Mouse (Mus musculus): ENCODE results near the gene Mrpl2. TPM values are rescaled to one million over a fixed set of nuclear protein-coding genes. Genes with fewer than 3 reads are reported as not detected.

Gene Mrpl2
- polyA plus RNA-seq, 1 experiment from 2014 or later = 165 TPM

DNA sequence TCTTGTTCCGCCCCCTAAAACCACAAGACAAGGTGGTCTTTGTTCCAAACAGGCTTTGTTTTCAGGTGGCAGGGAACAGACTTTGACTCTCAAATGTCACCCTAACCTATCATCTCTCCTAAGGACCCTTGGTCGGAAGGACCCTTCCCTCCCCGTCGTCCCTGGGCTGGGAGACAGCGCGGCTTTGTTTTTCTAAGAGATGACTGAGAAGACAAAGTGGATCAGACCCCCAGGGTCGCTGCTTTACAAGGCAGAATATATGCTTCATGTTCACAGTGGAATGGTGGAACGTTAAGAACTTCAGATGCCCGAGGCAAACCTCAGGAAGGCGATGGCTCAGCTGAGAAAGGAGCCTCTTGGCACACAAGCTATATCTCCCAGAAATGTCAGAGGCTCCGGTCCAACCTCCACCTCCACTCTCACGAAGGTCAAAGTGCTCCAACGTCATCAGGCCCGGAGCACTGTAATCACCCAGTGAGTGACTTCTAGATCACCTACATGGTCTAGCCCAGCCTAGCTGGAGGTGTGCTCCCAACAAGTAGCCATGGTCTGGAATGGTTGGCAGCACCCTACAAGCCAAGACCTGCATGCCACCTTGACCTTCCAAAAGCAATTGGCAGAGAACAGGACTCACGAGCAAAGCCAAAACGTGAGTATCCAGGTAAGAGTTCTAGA, 26.2 kb upstream of the Mrpl2 start:
- Histone ChIP-seq H3K9ac (ENCODE audit: low read depth, low read length) (no peak overlapping the region), H3K36me3 (ENCODE audit: control insufficient read depth, insufficient read depth, low read length) (no peaks in the 10 kb centered on the region), H3K27me3 (replicated peaks; ENCODE audit: control insufficient read depth, insufficient read depth, low read length) (no peaks in the 10 kb centered on the region), H3K4me3 (ENCODE audit: low read depth, low read length) (no peak overlapping the region), H3K4me1 (replicated peaks; ENCODE audit: control insufficient read depth, insufficient read depth, low read length) (peaks cover 52% of the 10 kb centered on the region), H3K4me2 (no peak overlapping the region), H3K9me3 (ENCODE audit: control insufficient read depth, low read length) (no peaks in the 10 kb centered on the region), H3K27ac (ENCODE audit: low read depth, low read length) (peak overlapping the region; percentile 15; the same call in 1 of the 2 replicates)
- WGBS = 48% methylated on average over 16 of the region's 16 CpGs
- DNase-seq (ENCODE audit: low spot score) (no peak), ATAC-seq (replicated peaks; ENCODE audit: low FRiP score) (no peak)

DNA sequence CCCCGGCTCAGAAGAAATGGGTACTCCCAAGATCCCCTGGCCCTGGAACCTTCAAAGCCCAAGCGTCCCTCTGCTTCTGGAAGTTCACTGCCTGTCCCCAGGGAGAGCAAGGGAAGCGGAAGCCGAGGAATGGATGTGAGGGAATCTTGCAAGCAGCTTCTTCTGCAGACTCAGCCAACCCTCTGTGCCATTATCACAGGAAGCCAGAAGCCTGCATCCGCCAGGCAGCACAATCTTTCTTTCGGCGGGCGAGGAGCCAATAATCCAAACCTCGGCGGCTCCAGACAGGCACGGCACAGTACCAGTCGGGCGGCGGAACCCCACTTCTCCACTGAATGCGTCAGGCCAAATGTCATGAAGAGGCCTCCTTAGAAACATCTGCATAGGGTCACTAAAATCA, 24.7 kb upstream of the Mrpl2 start:
- Histone ChIP-seq H3K27ac (ENCODE audit: low read depth, low read length) (peak overlapping the region; percentile 45; the same call in 1 of the 2 replicates), H3K27me3 (replicated peaks; ENCODE audit: control insufficient read depth, insufficient read depth, low read length) (no peaks in the 10 kb centered on the region), H3K4me2 (peak overlapping the region; percentile 15; the same call in 1 of the 2 replicates), H3K4me1 (replicated peaks; ENCODE audit: control insufficient read depth, insufficient read depth, low read length) (peaks cover 52% of the 10 kb centered on the region), H3K9me3 (ENCODE audit: control insufficient read depth, low read length) (no peaks in the 10 kb centered on the region), H3K36me3 (ENCODE audit: control insufficient read depth, insufficient read depth, low read length) (no peaks in the 10 kb centered on the region), H3K4me3 (ENCODE audit: low read depth, low read length) (no peak overlapping the region), H3K9ac (ENCODE audit: low read depth, low read length) (no peak overlapping the region)
- DNase-seq (ENCODE audit: low spot score) (peak; percentile 50), ATAC-seq (replicated peaks; ENCODE audit: low FRiP score) (no peak)
- WGBS = 43% methylated on average over 15 of the region's 15 CpGs

DNA sequence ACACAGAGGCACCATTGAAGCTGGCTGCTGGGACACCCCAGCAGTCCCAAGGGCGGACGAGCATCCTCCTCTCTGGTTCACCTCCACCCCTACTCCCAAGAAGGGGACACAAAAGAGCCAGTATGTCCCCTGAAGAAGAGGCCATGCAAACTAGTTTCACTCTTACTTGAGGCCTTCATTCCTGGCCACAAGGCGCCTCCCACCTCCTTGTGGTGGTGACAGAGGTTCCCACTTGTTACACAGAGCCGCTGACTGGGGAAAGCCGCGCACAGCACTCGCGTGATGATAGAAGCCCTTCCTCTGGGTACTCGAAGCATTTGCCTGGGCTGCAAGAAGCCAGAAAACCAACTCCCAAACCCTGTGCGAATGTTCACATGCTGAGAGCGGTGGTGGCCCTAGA, 23.8 kb upstream of the Mrpl2 start:
- no peaks in the 10 kb centered on the region for H3K36me3 ChIP-seq (ENCODE audit: control insufficient read depth, insufficient read depth, low read length)
- H3K9me3 ChIP-seq (ENCODE audit: control insufficient read depth, low read length) = no peaks in the 10 kb centered on the region
- DNase-seq (ENCODE audit: low spot score) = no peak
- no peak overlapping the region for H3K4me3 ChIP-seq (ENCODE audit: low read depth, low read length)
- no peaks in the 10 kb centered on the region for H3K27me3 ChIP-seq (replicated peaks; ENCODE audit: control insufficient read depth, insufficient read depth, low read length)
- no peak overlapping the region for H3K9ac ChIP-seq (ENCODE audit: low read depth, low read length)
- ATAC-seq (replicated peaks; ENCODE audit: low FRiP score) = no peak
- H3K4me2 ChIP-seq = no peak overlapping the region; the same call in 1 of the 2 replicates
- H3K4me1 ChIP-seq (replicated peaks; ENCODE audit: control insufficient read depth, insufficient read depth, low read length) = peaks cover 49% of the 10 kb centered on the region
- no peak overlapping the region for H3K27ac ChIP-seq (ENCODE audit: low read depth, low read length)
- 57% methylated on average over 11 of the region's 11 CpGs for WGBS

DNA sequence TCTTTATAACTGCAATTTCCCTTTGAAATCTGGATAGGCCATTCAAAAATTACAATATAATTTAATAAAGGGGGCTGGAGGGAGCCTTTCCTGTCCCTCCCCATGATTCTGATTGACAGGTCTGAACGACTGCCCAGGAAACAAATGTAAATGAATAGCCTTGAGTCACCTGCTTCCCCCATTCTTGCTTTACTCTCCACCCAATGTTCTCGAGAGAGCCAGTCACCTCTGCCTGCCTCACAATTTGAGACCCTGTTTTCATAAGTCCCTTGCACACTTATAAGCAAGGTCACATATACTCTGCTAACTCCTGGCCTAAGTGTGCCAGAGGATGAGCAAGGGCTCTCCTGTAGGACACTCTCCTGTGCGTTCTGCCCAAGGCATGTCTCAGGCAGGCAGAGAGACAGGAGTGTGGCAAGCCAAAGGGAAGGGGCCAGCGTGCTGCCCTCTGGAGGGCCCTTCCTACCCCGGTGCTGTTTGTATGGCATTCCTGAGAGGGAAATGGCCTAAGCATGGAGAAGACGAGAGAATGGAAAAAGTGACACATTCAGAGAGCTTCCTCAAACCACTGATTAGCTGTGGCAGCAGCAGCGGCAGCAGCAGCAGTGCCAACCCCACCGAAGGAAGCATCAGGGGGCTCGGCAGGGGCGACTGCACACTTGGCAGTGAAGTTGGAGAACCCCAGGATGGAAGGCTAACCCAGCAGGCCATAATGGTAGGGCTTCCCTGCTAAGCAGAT, 22.0 kb upstream of the Mrpl2 start:
- ATAC-seq (replicated peaks; ENCODE audit: low FRiP score) = no peak
- Histone ChIP-seq H3K27ac (ENCODE audit: low read depth, low read length) (no peak overlapping the region), H3K4me3 (ENCODE audit: low read depth, low read length) (no peak overlapping the region), H3K36me3 (ENCODE audit: control insufficient read depth, insufficient read depth, low read length) (no peaks in the 10 kb centered on the region), H3K4me1 (replicated peaks; ENCODE audit: control insufficient read depth, insufficient read depth, low read length) (peaks cover 52% of the 10 kb centered on the region), H3K27me3 (replicated peaks; ENCODE audit: control insufficient read depth, insufficient read depth, low read length) (peaks cover 13% of the 10 kb centered on the region), H3K4me2 (no peak overlapping the region), H3K9ac (ENCODE audit: low read depth, low read length) (no peak overlapping the region), H3K9me3 (ENCODE audit: control insufficient read depth, low read length) (no peaks in the 10 kb centered on the region)
- DNase-seq (ENCODE audit: low spot score) = no peak
- 30% methylated on average over 10 of the region's 10 CpGs for WGBS

DNA sequence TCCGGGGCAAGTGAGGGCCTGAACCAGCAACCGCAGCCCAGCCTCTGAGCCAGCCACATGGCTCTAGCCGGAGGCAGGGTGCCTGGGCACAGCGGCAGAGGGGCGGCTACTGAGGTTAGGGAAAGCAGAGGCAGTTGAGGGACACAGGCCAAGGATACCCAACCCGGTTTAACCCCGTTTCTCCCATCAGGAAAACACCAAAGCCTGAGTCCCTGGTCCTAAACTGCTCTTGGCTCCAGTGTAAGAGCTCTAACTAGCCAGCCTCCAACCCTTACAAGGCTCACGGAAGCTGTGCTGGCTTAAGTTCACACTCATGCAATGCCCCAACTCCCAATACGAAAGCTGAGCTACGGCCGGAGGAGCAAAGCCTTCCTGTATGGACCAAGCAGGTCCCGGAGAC, 21.4 kb upstream of the Mrpl2 start:
- Histone ChIP-seq H3K27ac (ENCODE audit: low read depth, low read length) (no peak overlapping the region), H3K27me3 (replicated peaks; ENCODE audit: control insufficient read depth, insufficient read depth, low read length) (peaks cover 20% of the 10 kb centered on the region), H3K9ac (ENCODE audit: low read depth, low read length) (no peak overlapping the region), H3K4me1 (replicated peaks; ENCODE audit: control insufficient read depth, insufficient read depth, low read length) (peaks cover 47% of the 10 kb centered on the region), H3K4me3 (ENCODE audit: low read depth, low read length) (no peak overlapping the region), H3K4me2 (no peak overlapping the region), H3K9me3 (ENCODE audit: control insufficient read depth, low read length) (no peaks in the 10 kb centered on the region), H3K36me3 (ENCODE audit: control insufficient read depth, insufficient read depth, low read length) (no peaks in the 10 kb centered on the region)
- ATAC-seq (replicated peaks; ENCODE audit: low FRiP score) (no peak), DNase-seq (ENCODE audit: low spot score) (no peak)
- WGBS = 65% methylated on average over 12 of the region's 12 CpGs

DNA sequence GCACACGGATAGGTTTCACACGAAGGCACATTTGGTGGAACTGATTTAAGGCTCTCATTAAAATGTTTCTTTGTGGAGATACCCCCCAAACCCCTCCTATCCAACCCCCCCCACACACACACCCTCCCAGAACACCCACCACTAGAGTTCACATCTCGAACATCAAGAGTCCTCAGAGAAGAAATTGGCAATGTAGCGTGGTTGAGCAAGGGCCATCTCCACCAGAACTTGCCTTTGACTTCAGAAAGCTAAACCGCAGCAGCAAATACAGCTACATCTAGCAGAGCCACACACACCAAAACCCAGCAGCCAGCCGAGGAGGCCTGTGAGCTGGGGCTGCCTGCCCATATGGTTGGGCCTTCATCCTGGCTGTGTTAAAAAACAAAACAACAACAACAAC, 18.6 kb upstream of the Mrpl2 start:
- Histone ChIP-seq H3K27ac (ENCODE audit: low read depth, low read length) (no peak overlapping the region), H3K9ac (ENCODE audit: low read depth, low read length) (no peak overlapping the region), H3K9me3 (ENCODE audit: control insufficient read depth, low read length) (no peaks in the 10 kb centered on the region), H3K36me3 (ENCODE audit: control insufficient read depth, insufficient read depth, low read length) (no peaks in the 10 kb centered on the region), H3K4me1 (replicated peaks; ENCODE audit: control insufficient read depth, insufficient read depth, low read length) (peaks cover 41% of the 10 kb centered on the region), H3K27me3 (replicated peaks; ENCODE audit: control insufficient read depth, insufficient read depth, low read length) (peaks cover 23% of the 10 kb centered on the region), H3K4me3 (ENCODE audit: low read depth, low read length) (peak overlapping the region; percentile 60), H3K4me2 (peak overlapping the region; percentile 74)
- DNase-seq (ENCODE audit: low spot score) = no peak
- 56% methylated on average over 6 of the region's 6 CpGs for WGBS
- no peak for ATAC-seq (replicated peaks; ENCODE audit: low FRiP score)

DNA sequence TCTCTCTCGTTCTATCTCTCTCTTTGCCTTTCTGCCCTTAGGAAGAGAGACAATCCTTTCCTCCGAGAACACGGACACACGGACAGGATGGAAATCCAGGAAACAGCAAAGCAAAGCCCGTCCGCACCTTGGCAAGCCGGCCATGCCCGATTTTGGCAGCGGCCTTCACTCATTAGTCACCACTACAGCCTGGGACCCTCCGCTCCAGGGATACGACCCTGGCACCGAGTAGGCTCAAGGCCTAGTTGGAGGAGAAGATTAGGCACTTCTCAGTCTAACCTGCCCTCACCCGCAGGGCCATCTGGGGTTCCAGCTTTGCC, 17.6 kb upstream of the Mrpl2 start:
- Histone ChIP-seq H3K9me3 (ENCODE audit: control insufficient read depth, low read length) (no peaks in the 10 kb centered on the region), H3K27me3 (replicated peaks; ENCODE audit: control insufficient read depth, insufficient read depth, low read length) (peaks cover 23% of the 10 kb centered on the region), H3K4me3 (ENCODE audit: low read depth, low read length) (peak overlapping the region; percentile 60), H3K4me2 (peak overlapping the region; percentile 74), H3K36me3 (ENCODE audit: control insufficient read depth, insufficient read depth, low read length) (no peaks in the 10 kb centered on the region), H3K27ac (ENCODE audit: low read depth, low read length) (no peak overlapping the region), H3K4me1 (replicated peaks; ENCODE audit: control insufficient read depth, insufficient read depth, low read length) (peaks cover 36% of the 10 kb centered on the region), H3K9ac (ENCODE audit: low read depth, low read length) (peak overlapping the region; percentile 73)
- 0 out of 2 replicates have a peak, but pooled peaks have one; percentile 3 for ATAC-seq (replicated peaks; ENCODE audit: low FRiP score)
- 2% methylated on average over 13 of the region's 13 CpGs for WGBS
- DNase-seq (ENCODE audit: low spot score) = peak; percentile 71

DNA sequence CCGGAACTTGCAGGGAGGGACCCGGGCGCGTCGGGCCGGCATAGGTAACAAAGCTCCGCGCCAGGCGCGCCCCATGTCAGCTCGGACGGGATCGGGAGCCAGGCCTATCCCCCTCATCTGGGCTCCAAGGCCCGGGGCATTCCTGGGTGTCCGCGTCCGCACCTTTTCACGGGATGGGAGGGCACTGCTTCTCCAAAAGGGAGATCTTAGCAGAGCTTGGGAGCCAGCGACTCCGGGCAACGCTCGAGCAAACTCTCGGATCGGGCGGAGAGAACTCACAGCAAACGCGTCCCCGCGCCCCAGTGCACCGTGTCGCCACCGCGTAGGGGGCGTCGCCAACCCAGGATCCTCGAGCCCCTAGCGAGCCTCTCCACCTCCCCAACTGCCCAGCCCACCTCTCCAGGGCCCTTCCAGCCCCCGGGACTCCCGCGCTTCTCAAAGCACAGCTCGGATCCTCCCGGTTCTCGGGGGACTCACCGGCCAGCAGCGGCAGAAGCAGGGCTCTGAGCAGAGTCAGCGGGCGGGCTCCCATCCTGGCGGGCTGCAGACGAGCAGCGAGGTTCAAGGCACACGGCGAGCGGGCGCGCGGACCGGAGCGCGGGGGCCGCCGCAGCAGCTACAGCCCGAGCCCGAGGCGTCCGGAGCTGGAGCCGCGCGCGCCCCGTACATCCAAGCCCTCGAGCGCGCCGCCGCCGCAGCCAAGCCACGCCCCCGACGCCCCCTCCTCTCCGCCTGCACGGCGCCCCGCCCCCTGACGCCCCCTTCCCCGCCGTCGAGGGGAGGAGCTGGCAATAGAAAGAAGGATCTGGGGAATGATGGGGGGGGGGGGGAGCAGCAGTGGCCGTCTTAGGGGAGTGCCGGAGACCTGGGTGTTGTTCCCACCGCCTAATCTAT, 17.0 kb upstream of the Mrpl2 start, which contains the start of gene Ptk7:
Gene Ptk7 (minus strand): TSS at position 714 of the 894 bp plus-strand sequence.
- peak within 1 kb of the TSS; percentile 73 for H3K9ac ChIP-seq (ENCODE audit: low read depth, low read length)
- DNase-seq (ENCODE audit: low spot score) = peak; percentile 83
- peak; percentile 44; the same call in 1 of the 2 replicates for ATAC-seq (replicated peaks; ENCODE audit: low FRiP score)
- peak within 1 kb of the TSS; percentile 60 for H3K4me3 ChIP-seq (ENCODE audit: low read depth, low read length)
- H3K4me2 ChIP-seq = peak within 1 kb of the TSS; percentile 74
- no peaks in the 10 kb centered on the region for H3K36me3 ChIP-seq (ENCODE audit: control insufficient read depth, insufficient read depth, low read length)
- H3K27ac ChIP-seq (ENCODE audit: low read depth, low read length) = peak within 1 kb of the TSS; percentile 44
- H3K9me3 ChIP-seq (ENCODE audit: control insufficient read depth, low read length) = no peaks in the 10 kb centered on the region
- H3K4me1 ChIP-seq (replicated peaks; ENCODE audit: control insufficient read depth, insufficient read depth, low read length) = peaks cover 33% of the 10 kb centered on the region
- peaks cover 23% of the 10 kb centered on the region for H3K27me3 ChIP-seq (replicated peaks; ENCODE audit: control insufficient read depth, insufficient read depth, low read length)
- under 1% methylated on average over 82 of the region's 90 CpGs for WGBS

Measured in liver, embryonic 11.5 days (tissue).